Mouse (Mus musculus): ENCODE results near the gene Znrf1.

GRCm38 (mm10) chr8:111512941-111513340, 23.0 kb upstream of the Znrf1 start:
- TF ChIP-seq CTCF (IDR thresholded peaks at IDR 0.05; ENCODE audit: low read depth, low read length) (no peak), POLR2A (IDR thresholded peaks at IDR 0.05; ENCODE audit: borderline replicate concordance, low read depth, low read length) (no peak)

Measured in bone marrow macrophage, adult 2 months (primary cell).